Mouse (Mus musculus) liver, embryonic 14.5 days (tissue): ENCODE results near the gene Miga2. TPM values are rescaled to one million over a fixed set of nuclear protein-coding genes. Genes with fewer than 3 reads are reported as not detected.
A peak's percentile ranks its signal among the peaks of the same experiment; 100 is the strongest.

Experiments used
- ATAC-seq: fragments of 200-750 bp; cut with Nextera tagmentation; 2 replicates; pipeline ENCODE4 v1.8.0; 2017; ENCODE audit warnings: moderate number of reproducible peaks, mild to moderate bottlenecking, moderate library complexity; ENCODE audit not compliant: insufficient read depth
- DNase-seq, 3 experiments: peaks; one replicate each; pipeline ENCODE4 v3.0.0-alpha.2; 2012 to 2013; ENCODE audit warnings: low read depth in 3 of 3, low spot score in 3 of 3
- H3K27ac ChIP-seq: fragments of 300-500 bp; sonication (generic); 2 replicates; pipeline ENCODE4 v1.5.1; 2014; ENCODE audit warnings: moderate library complexity, mild to moderate bottlenecking, control low read depth, inconsistent platforms
- H3K27me3 ChIP-seq: fragments of 300-500 bp; sonication (generic); 2 replicates; pipeline ENCODE4 v1.6.1; 2014; ENCODE audit warnings: mild to moderate bottlenecking, low read length, moderate library complexity; ENCODE audit not compliant: control insufficient read depth, insufficient read depth
- H3K36me3 ChIP-seq: fragments of 300-500 bp; sonication (generic); replicated peaks from 2 replicates; pipeline ENCODE4 v1.6.1; 2014; ENCODE audit warnings: low read depth; ENCODE audit not compliant: control insufficient read depth, insufficient read depth
- H3K4me1 ChIP-seq, 2 experiments: fragments of 200-500 bp in 1 of 2; fragments of 300-500 bp in 1 of 2; sonication (generic) in 1 of 2; replicated peaks; 2 replicates each; pipeline ENCODE4 v1.6.1; 2012 to 2014; ENCODE audit warnings: antibody characterized with exemption in 1 of 2, inconsistent platforms in 1 of 2, low read length in 1 of 2; ENCODE audit not compliant: control insufficient read depth in 2 of 2, insufficient read depth in 2 of 2
- H3K4me2 ChIP-seq: fragments of 300-500 bp; sonication (generic); 2 replicates; pipeline ENCODE4 v1.6.1; 2014; ENCODE audit warnings: low read depth, mild to moderate bottlenecking, control low read depth, moderate library complexity
- H3K4me3 ChIP-seq, 2 experiments: fragments of 200-500 bp in 1 of 2; fragments of 300-500 bp in 1 of 2; sonication (generic) in 1 of 2; 2 replicates each; pipeline ENCODE4 v1.5.1; 2012 to 2014; ENCODE audit warnings: low read depth in 2 of 2, low read length in 2 of 2, mild to moderate bottlenecking in 2 of 2, control low read depth in 1 of 2, inconsistent platforms in 1 of 2, moderate library complexity in 1 of 2; ENCODE audit not compliant: insufficient read depth in 1 of 2
- H3K9ac ChIP-seq: fragments of 300-500 bp; sonication (generic); replicated peaks from 2 replicates; pipeline ENCODE4 v1.6.1; 2014; ENCODE audit warnings: mild to moderate bottlenecking, control low read depth, moderate library complexity
- H3K9me3 ChIP-seq: fragments of 300-500 bp; sonication (generic); 2 replicates; pipeline ENCODE4 v1.6.1; 2016; ENCODE audit warnings: low read length, mixed read lengths; ENCODE audit not compliant: control insufficient read depth
- CTCF ChIP-seq: IDR thresholded peaks from 2 replicates; pipeline ENCODE4 v1.5.1; 2016; ENCODE audit warnings: antibody characterized with exemption, low read depth, control low read depth
- EP300 ChIP-seq: IDR thresholded peaks from 2 replicates; pipeline ENCODE4 v1.6.1; 2016; ENCODE audit warnings: antibody characterized with exemption, low read depth
- WGBS: fragments of 180-500 bp; shearing (Covaris S2); extraction: QIAGEN DNeasy Blood & Tissue Kit; methylation state at CpG from one replicate; pipeline ENCODE4 v1.1.7; 2014; ENCODE audit not compliant: insufficient replicate concordance; 5-methylcytosine and 5-hydroxymethylcytosine counted together
- polyA plus RNA-seq, 2 experiments: library from polyadenylated mRNA; depleted of rRNA in 1 of 2; stranded (reverse) in 1 of 2; unstranded in 1 of 2; fragments of >200 nt; fragmentation: Nextera tagmentation in 1 of 2; extraction: Ambion mirVana in 1 of 2; gene quantifications; 2 replicates each; pipeline versions ENCODE4 v1.2.1 to v1.2.3; 2012 to 2014

Gene Miga2
- polyA plus RNA-seq (2012; rRNA removed) (6.1 and 6.9 TPM in 2 replicates), polyA plus RNA-seq (2014; fragmentation: Nextera tagmentation; extraction: Ambion mirVana) (5.3 and 5.8 TPM in 2 replicates)

- H3K9me3 ChIP-seq = no peaks in the 10 kb centered on the region; the same call in 1 of the 2 replicates
- no peaks in the 10 kb centered on the region for H3K27me3 ChIP-seq
- peaks cover 13 to 15% of the 10 kb centered on the region in 2 experiments for H3K4me1 ChIP-seq
- peaks cover 7% of the 10 kb centered on the region for H3K36me3 ChIP-seq
- under 1% methylated on average over 54 of the region's 54 CpGs for WGBS
- peak within 1 kb of the TSS; percentile 64 for H3K9ac ChIP-seq
- ATAC-seq = peak; percentile 95
- H3K4me3 ChIP-seq = peak within 1 kb of the TSS; percentile 66 to 78
- H3K4me2 ChIP-seq = peak within 1 kb of the TSS; percentile 92
- peak; percentile 98 to 99 (median 99) for DNase-seq
- no peak within 1 kb of the TSS; the same call in 1 of the 2 replicates for H3K27ac ChIP-seq
- no peak for TF ChIP-seq EP300
- 0 out of 2 replicates have a peak, but pooled peaks have one; percentile 1 for TF ChIP-seq CTCF
Measured at GRCm38 (mm10) chr2:30363773-30364650, at the start of gene Miga2. TSS of gene Miga2 (plus strand) at chr2:30364233.

- 83% methylated on average over 4 of the region's 4 CpGs for WGBS
- Histone ChIP-seq H3K4me2 (no peak overlapping the region), H3K9ac (no peak overlapping the region), H3K4me3 (no peak overlapping the region), H3K9me3 (no peaks in the 10 kb centered on the region), H3K27me3 (no peaks in the 10 kb centered on the region), H3K36me3 (peaks cover 60% of the 10 kb centered on the region), H3K27ac (no peak overlapping the region), H3K4me1 (no peaks in the 10 kb centered on the region)
- TF ChIP-seq EP300 (no peak), CTCF (no peak)
- ATAC-seq (no peak), DNase-seq (no peak)
Measured at GRCm38 (mm10) chr2:30316136-30316535, 47.9 kb upstream of the Miga2 start.

GRCm38 (mm10) chr2:30316955-30317354, 47.1 kb upstream of the Miga2 start:
- ATAC-seq = no peak
- H3K4me3 ChIP-seq = no peak overlapping the region
- no peaks in the 10 kb centered on the region for H3K27me3 ChIP-seq
- DNase-seq = no peak
- no peak overlapping the region for H3K4me2 ChIP-seq
- no peaks in the 10 kb centered on the region for H3K4me1 ChIP-seq
- TF ChIP-seq CTCF (no peak), EP300 (no peak)
- H3K9me3 ChIP-seq = no peaks in the 10 kb centered on the region
- H3K36me3 ChIP-seq = peaks cover 54% of the 10 kb centered on the region
- WGBS = 83% methylated on average over 5 of the region's 5 CpGs
- H3K9ac ChIP-seq = no peak overlapping the region
- no peak overlapping the region for H3K27ac ChIP-seq

- Histone ChIP-seq H3K4me1 (no peaks in the 10 kb centered on the region), H3K4me2 (no peak overlapping the region), H3K9ac (no peak overlapping the region), H3K27me3 (no peaks in the 10 kb centered on the region), H3K36me3 (peaks cover 49% of the 10 kb centered on the region), H3K9me3 (no peaks in the 10 kb centered on the region), H3K4me3 (no peak overlapping the region), H3K27ac (no peak overlapping the region)
- peak in 1 of 3 experiments; percentile 11 for DNase-seq
- no peak for TF ChIP-seq EP300
- TF ChIP-seq CTCF = no peak
- peak; percentile 51; the same call in 1 of the 2 replicates for ATAC-seq
- WGBS = 74% methylated on average over 4 of the region's 4 CpGs
Measured at GRCm38 (mm10) chr2:30319260-30319659, 44.8 kb upstream of the Miga2 start.

- H3K9me3 ChIP-seq = no peaks in the 10 kb centered on the region
- no peak overlapping the region for H3K4me3 ChIP-seq
- no peaks in the 10 kb centered on the region for H3K27me3 ChIP-seq
- TF ChIP-seq EP300 (no peak), CTCF (no peak)
- 79% methylated on average over 7 of the region's 7 CpGs for WGBS
- H3K36me3 ChIP-seq = peaks cover 48% of the 10 kb centered on the region
- H3K4me2 ChIP-seq = no peak overlapping the region
- no peak for DNase-seq
- H3K9ac ChIP-seq = no peak overlapping the region
- no peak overlapping the region for H3K27ac ChIP-seq
- H3K4me1 ChIP-seq = no peaks in the 10 kb centered on the region
- ATAC-seq = no peak
Measured at GRCm38 (mm10) chr2:30323111-30323510, 40.9 kb upstream of the Miga2 start.
